Mouse (Mus musculus) ovary, adult 18-20 months (tissue): ENCODE data around the gene 1110008P14Rik.

Source experiments
- DNase-seq: peaks from one replicate; pipeline ENCODE4 v3.0.0; 2022; ENCODE audit warnings: low spot score, mixed read lengths

1110008P14Rik gene

DNA sequence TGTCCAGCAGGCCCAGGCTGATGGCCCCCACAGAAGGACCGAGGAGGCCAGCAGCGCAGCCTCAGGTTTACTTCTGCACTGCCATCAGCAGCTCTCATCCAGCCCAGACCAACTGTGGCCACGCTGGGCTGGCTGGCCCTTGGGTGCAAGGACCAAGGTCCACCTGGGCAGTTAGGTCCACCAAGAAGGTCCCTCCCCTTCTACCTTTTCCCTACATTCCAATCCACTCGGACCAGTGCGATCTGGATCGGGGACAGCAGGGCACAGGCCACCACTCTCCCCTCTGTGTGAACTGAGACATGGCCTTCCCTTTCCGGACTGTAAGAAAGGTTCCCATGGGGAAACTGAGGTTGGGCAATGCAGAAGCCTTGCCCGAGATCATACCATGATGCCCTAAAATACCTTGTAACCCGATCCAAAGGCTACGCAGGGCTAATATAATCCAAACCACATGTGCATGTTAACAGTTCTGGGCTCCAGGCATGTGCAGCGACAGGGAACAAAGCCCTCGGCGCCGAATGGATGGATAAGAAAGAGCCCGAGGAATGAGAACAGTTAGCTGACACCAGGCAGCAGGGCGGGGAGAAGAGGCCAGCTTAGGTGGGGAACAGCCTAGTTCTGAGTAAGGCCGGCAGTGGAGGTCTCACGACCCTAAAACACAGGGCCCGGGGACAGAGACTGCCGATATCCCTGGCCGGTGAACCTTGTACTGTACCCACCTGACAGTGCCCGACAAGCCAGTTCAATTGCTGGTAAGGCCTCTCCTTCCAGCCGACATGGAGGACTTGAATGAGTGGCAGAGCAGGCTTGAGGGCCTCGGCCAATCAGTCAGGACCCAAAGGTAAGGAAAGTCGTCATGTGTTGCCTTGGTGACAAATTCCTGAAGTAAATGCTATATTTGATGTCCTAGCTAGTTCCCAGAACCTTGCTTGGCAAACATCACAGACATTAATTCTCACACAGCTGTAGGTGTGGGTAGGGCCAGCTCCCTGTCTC lies 27.0 kb upstream of the 1110008P14Rik start:
- DNase-seq: no peak

DNA sequence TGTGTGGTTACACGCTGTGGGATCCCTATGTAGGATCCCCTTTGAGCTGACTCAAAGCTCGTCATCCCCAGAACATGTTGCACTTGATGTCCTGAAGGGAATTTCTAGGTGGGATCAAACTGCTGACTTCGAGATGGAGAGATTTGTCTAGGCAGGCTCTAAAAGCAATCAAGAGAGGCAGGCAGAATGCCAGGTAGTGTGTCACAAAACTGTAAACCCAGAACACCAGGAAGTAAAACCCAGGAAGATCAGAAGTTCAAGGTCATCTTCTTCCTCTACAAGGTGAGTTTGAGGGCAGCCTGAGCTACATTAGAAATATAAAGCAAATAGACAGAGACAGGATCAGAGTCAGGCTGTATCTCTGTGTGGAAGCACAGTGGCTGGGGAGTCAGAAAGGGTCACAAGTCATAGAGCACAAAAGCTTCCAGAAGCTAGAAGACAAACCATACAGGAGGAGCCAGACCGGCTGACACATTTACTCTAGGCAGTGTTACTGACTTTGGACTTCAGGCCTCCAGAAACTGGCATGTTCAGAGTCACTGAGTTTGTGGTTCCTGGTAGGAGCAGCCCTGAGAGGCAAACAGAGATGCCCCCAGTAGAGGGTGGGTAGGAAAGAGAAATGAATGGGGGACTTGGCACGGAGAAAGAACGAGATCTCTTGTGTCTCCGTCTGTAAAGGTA lies 25.5 kb upstream of the 1110008P14Rik start:
- no peak for DNase-seq

DNA sequence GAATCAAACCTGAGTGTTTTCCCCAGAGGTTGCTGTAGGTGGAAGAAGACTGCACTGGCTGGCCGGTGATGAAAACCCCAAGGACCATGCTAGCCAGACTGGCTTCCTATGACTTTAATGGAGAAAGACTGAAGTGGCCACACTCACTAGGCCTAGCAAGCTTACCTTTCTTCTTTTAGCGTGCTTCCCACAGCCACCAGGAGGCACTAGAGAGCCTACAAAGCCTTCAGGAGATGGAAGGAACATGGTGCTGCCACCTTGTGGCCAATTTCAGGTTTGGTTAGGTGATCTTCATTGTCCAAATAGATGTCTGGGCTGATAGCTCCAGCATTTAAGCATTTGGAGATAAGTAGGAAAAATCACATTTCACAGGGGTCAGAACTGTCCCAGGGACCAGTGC lies 22.9 kb upstream of the 1110008P14Rik start:
- peak; percentile 78 for DNase-seq

DNA sequence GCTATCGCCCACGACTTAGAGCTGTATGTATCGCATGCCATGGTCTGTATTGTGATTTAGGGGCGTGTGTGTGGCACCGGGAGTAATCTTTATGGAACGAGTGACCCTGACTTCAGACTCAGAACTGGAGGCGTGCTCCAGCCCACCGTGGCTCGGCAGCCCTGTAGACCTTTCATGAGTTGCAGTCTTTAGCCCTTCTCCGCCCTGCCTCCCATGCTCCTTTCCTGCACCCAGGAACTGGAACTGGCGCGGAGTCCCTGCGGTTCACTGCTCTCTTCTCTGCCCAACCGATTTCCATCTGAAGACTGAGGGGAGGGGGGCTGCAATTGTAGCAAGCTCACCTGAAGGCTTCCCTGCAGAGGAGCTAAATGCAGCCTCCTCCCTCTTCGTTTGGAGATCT lies 15.0 kb upstream of the 1110008P14Rik start:
- no peak for DNase-seq

DNA sequence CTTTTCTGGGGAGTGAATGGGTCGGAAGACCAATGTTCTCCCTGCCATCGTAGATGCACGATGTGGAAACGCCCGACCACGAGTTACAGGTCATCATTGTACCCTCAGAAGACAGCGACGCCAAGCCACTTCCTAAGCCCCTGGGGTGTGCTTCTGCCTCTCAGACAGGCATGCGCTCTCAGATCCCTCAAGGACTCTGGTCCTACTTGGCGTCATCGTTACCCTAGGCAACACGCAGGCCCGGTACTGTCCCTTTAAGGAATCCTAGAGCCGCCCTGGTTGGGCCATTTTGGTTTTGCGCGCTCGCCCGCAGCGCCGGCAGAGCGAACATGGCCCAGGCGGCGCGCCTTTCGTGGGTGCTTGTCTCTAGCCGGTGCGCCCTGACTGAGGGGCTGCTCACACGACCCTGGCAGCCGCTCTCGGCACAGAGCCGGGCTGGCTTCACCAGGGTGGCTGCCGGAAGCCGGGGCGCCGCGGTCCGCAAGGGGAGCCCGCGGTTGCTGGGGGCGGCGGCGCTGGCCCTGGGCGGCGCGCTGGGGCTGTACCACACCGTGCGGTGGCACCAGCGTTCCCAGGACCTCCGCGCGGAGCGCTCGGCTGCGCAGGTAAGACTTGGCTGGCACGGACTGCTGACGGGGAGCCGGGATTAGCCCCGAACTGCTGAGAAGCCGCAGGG lies 14.3 kb upstream of the 1110008P14Rik start:
- DNase-seq: peak; percentile 89

DNA sequence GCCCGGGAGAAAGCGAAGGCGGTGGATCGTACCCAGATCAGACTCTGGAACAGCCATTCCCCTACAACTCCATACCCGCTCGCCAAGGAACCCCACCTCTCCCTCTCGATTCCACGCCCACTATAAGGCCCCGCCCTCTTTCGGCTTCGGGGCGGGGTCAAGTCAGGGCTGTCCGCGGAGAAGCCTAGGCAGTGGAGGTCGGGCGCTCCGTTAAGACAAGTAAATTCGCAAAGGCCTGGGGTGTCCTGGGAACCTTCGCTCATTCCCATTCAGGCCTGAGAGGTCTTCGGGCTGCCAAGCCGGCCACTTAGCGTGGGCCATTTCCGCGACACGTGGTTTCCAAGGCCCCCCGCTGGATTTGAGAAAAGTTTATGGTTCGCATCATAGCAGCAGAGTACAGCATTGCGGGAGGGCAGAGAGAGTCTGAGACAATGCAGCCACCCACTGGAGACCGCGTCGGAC lies 13.8 kb upstream of the 1110008P14Rik start, which contains the start of gene Ptges2:
Ptges2 (plus strand) TSS at position 413 of the 462 bp plus-strand sequence.
- DNase-seq: peak; percentile 85

DNA sequence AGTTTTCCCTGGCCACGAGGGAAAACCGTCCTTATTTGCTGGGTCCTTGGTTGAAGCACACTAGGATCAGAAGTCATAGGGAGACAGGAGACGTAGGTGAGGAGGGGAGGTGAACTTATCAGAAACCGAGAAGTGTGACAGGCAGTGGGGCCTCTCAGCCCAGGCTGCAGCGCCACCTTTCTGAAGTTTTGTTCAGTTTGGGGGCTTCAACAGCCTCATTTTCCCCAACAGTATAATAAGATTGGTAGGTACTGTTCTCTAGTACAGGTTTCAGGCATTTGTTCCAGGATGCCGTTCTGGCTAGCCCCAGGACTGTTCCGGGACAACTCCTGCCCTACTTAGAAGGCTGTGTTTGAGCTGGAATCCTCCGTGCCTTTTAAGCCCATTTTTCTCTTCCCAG lies 13.2 kb upstream of the 1110008P14Rik start:
- DNase-seq: no peak

DNA sequence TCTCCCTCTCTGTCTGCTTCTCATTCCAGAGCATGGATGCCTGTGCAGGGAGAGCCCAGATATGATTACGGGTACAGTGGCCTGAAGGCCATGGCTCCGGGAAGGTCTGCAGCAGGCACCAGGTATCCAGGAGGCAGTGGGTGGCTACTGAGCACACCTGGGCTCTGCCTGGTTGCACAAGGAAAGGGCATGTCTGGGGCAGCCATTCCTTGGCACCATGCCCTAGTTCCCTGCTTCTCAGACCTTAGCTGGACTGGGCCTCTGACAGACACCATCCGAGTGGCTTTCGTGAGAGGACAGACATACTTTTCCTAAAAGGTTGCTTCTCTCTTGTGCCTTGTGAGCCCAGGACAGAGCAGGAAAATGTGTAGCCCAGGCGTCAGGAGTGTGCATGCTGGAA lies 10.3 kb upstream of the 1110008P14Rik start:
- no peak for DNase-seq

DNA sequence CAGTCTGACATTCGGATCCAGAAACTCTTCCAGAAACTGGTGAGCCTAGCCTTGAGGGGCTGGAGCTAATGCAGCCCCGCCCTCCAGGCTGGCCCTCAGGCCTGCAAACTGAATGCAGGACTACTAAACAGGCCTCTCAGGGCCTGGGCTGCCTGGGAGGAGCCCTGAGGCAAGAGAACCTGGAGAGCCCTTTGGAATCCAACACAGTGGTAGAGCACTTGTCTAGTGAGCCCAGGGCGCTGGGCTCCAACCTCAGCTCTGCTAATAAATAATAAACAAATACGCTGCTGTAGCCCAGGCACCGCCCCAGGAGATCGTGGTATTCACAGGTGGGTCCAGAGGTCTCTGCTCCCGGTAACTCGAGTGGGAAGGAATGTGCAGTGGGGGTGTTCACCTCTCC lies 9.1 kb upstream of the 1110008P14Rik start:
- no peak for DNase-seq

DNA sequence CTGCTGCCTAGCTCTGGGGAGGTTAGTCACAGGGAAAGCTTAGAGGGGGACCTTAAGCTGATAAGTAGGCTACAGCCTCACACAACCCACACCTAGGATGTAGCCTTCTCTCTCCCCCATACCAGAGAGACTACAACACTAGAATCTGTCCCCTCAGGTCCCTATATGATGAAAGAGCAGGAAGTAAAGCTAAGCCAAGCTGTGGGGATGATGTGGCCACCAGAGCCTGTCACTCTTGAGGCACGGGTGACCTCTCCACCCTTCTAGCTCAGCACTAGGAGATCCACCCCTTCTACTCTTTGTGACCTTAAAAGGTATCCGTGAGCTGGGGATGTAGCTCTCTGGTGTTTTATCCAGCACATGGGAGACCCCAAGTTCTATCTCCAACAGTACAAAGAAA lies 7.4 kb upstream of the 1110008P14Rik start:
- no peak for DNase-seq

DNA sequence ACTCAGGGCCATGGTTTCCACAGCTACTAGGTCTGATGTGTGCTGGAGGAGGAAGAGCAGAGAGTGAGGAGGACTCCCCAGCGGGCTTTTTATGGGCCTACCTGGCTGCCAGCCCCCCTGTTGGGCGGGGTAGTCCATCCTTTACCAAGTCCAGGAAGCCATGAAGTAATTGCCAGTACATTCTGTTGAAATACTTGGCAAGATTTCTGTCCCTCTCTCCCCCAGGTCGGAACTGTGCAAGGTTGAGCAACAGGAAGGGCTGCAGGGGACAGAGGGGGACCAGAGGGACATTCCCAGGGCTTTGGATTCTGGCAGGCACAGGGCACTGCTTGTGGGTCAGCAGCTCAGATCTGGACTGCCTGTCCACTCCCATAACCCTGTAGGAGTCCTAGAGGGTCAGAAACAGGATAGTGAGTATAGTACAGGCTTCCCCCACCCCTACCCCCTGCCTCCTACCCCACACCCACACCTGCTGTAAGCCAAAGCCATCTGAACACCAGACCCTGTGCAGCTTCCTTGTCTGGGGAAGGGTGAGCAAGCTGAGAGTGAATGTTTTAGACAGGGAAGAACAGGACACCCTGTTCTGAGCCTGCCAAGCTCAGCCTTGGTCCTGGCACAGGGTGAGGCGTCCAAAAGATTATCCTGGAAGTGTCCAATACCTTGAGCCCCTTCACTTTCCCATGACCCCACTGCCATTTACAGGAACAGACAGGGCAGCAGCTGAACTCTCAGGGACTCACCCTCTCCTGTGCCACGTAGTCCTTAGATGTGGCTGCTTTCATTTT lies 6.2 kb upstream of the 1110008P14Rik start, which contains the start of gene Lcn2:
Lcn2 (minus strand) TSS at position 547 of the 785 bp plus-strand sequence.
- no peak for DNase-seq

DNA sequence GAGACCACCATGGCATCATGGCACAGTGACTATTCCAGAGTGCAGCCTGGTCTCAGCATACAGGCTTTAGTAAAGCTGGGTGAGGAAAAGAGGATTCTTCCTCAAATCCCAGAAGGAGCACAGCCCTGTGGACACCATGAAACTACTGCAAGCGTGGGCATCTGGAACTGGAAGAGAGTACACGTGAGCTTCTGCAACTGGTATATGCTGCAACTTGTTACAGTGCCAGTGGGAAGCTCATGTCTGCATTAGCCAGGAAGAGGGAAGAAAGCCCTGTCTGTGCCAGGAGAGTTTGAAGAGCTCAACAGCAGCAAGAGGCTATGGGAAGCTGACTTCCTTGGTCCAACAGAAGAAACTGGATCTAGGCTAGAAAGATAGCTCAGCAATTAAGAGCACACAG lies 951 bp upstream of the 1110008P14Rik start:
- DNase-seq: no peak

DNA sequence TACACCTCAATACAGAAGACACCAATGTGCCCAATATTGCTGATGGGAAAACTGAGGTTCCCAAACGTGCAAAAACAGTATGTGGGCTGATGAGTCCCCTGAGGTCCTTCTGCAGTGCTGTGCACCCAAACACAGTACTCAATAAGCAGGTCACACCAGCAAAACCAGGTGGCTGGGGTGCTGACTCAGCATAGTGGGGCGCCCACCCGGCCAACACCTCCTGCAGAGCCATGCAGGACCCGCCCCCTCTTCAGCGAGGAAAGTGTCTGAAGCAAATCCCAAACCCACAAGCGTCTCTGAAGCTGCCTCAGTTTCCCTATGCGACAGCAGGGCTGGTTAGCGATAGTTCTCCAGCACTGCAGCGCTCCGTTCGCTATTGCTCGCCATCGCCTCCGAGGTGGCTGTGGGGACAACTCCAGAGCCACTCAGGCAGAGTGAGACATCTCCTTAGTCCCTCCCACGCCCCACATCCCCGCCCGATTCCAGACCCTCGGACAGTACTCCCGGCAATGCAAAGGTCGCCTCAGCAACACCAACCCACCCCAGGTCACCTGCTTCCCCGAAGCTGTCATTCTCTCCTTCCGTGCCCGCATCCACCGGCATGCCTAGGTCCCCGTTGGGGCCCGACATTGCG lies 480 bp downstream of the 1110008P14Rik start:
- DNase-seq: no peak

DNA sequence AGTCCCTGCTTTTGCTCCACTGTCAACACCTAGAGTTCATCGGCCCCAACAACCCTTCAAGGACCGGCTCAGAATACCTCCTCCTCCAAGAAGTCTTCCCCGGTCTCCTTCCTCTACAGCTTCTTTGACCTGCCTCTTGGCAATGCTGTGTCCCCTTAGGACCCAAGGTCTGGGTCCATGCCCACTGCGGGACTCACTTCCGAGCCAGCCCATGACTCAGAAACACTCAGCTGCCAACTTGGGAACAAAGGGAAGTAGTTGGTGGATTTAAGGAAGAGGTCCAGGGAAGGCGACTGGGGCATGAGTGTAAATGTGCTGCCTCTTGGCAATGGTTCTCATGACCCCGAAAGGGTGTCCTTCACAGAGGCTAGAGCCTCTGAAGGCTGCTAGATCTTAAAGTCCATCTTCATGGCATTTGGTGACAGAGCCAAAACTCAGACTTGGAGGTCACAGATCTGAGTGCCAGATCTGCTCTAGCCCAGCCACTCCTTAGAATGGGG lies 1.7 kb downstream of the 1110008P14Rik start:
- no peak for DNase-seq

DNA sequence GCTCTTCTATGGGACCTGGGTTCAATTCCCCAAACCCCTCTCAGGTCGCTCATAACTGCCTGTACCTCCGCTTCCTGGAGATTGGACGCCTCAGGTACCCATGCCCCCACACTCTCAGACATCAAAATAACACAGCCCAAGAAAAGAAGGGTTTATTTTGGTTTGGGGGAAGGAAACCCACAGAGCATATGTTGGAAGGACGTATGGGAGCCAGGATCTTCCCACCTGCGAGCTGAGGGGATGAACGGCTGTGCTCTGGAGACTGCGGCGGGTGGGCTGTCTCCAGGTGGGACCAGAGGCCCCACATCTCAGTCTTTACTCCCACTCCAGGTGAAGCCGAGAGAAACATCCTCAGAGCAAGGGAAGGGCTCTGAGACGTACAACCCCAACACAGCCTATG lies 4.8 kb downstream of the 1110008P14Rik start:
- DNase-seq: no peak

DNA sequence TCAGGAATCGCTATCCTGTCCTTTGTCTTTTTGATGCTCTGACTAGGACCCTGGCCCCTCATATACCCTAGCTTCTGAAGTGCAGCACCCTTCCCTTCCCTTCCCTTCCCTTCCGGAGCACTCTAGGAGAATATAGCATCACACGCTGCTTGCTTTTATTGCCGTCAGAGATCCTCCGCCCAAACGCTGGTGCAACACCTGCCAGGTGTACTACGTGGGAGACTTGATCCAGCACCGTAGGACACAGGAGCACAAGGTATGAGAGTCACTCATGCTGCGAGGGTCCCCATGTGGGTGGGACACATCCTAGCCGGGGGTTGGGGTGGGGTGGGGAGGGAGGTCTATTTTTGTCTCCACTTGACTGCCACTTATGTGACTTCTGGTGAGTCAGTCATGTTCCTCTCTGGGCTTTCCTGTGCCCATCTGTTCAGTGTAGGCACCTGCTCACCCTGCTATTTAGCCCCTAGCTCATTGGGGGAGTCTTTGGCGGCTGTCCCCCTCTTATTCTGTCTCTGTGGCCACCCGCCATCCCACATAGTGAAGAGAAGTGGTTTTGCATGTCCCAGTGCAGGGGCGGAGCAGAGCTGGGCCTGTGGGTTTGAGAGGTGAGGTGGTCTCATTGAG lies 6.3 kb downstream of the 1110008P14Rik start:
- DNase-seq: no peak

DNA sequence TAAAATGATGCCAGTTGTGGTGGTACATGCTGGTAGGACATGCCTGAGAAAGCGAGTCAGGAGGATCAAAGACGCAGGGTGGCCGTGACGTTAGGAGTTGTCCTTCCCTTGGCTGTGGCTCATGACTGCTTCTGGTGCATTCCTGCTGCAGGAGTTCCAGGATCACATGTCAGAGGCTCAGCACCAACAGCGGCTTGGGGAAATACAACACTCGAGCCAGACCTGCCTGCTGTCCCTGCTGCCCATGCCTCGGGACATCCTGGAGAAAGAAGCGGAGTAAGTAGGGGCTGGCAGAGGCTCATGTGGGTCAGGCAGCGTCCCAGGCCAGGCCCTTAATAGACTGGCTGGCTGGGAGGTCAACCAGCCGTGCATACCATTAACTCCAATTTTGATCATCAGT lies 7.5 kb downstream of the 1110008P14Rik start:
- no peak for DNase-seq

DNA sequence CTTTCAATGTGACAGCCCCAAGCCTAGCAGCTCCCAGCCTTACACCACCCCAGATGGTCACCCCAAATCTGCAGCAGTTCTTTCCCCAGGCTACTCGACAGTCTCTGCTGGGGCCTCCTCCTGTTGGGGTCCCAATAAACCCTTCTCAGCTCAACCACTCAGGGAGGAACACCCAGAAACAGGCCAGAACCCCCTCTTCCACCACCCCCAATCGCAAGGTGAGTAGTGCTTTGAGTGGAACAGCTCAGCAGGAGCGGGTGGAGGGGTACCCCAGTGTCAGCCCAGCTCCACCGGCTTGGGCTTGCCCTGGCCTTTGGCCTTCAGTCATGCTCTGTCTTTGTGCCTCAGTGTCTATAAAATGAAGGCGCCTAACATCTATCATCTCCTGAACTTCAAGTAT lies 14.4 kb downstream of the 1110008P14Rik start:
- DNase-seq: no peak

DNA sequence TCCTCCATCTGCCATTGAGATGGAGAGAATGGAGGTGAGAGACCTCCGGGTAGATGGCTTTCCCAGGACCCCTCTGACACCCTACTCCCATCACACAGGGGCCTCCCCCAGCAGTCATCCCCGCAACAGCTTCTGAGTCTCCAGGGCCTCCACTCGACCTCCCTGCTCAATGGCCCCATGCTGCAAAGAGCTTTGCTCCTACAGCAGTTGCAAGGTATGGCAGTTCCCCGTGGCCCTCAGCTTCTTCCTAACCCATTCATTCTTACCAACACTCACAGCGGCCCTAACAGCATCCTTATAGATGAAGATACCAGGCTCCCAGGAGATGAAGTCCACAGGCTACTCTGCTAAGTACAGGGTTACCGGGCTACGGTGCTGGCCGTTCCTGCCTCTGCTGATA lies 17.6 kb downstream of the 1110008P14Rik start:
- no peak for DNase-seq

DNA sequence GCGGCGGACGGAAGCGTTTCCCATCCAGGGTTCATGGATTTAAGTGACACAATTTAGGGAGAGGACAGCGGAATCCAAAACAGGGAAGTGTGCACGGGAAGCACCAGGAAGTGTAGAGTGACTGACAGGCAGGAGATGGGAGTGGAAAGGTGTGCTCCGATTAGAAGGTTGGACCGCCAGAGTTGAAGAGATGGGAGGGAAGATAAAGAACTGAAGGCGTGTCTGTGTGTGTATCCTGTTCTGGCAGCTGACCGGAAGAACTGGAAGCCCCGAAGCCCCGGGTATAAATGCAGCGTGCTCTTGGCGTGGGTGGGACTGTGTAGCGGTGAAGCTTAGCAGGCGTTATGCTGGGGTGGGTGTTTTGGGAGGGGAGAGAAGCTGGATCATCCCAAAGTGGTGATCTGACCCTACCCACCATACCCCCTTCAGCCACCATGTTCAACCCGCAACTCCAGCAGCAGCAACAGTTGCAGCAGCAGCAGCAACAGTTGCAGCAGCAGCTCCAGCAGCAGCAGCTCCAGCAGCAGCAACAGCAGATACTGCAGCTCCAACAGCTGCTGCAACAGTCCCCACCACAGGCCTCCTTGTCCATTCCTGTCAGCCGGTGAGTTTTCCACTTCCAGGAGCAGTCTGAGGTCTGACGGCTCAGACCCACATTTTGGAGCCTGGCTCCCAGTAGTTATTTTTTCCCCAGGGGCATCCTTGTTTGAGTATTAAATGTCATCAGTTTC lies 18.2 kb downstream of the 1110008P14Rik start:
- DNase-seq: no peak
